Mouse (Mus musculus): Measurements from ENCODE around the gene Atrx. TPM values are rescaled to one million over a fixed set of nuclear protein-coding genes. Genes with fewer than 3 reads are reported as not detected.

Atrx gene
- total RNA-seq, 2 experiments from 2014 or later: 216 to 220 TPM

DNA sequence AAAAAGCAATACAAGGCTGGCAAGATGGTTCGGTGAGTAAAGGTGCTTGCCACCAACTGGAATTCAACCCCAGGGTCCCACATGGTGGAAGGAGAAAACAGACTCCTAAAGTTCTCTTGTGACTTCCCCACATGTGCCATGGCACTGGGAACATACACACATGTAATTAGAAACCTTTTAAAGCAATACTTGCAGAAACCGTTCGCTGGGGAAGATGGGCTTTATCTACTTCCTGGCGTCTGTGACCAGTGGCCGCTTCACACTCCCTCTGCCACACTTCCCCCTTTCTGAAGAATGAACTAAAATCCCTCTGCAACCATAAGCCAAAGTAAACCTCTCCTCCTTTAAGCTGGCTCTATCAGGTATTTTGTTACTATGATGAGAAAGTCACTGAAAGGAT lies 104.7 kb downstream of the Atrx start:
- no peak for DNase-seq (ENCODE audit: extremely low spot score in 1 of 2, low spot score in 2 of 2)
- intact Hi-C loops (cut with DNase I): no loop called here

- intact Hi-C loops (cut with DNase I): no loop called here
These were observed 134.3 kb downstream of the Atrx start for GRCm38 (mm10) chrX:105794806-105795403.

DNA sequence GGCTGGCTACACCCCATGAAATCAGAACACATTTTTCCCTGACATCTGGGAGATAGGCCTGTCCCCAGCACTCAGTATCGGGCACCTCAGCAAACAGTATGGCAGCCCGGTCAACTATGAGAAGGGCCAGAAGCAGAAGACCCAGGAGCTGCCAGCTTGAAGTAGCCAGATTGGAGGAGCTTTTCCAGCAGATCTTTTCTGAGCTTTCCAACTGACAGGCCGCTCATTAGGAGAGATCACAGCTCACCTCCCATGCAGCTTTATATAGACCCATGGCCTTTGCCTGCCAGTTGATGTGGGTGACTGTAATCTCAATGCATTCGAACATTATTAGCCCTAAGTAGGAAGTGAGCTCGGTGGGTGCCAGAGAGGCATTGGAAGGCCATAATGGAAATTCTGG lies 155.9 kb downstream of the Atrx start:
- no peak for DNase-seq (ENCODE audit: extremely low spot score in 1 of 2, low spot score in 2 of 2)
- intact Hi-C loops (cut with DNase I): no loop called here

More at GRCm38 (mm10) chrX:105794806-105795403, 134.3 kb downstream of the Atrx start:
- DNase-seq (ENCODE audit: extremely low spot score in 1 of 2, low spot score in 2 of 2): no peak

DNA sequence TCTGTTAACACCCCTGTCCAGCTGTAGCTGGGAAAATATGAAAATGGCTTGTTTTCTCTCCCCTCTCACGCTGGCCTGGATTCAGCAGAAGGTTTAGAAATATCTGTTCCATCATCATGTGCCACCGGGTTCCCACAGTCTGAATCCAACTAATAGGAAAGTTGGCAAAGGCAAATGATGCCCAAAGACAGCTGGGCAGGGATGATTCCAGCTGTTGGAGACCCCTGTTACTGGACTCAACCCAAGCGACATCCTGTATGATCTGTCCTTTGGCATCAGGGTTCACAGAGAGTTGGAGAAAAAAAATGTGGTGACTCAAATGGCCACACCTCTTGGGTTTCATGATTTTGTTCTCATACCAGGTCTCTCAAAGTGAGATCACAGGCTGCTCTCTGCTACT lies 161.3 kb downstream of the Atrx start:
- intact Hi-C loops (cut with DNase I): no loop called here
- DNase-seq (ENCODE audit: extremely low spot score in 1 of 2, low spot score in 2 of 2): no peak

- DNase-seq (ENCODE audit: extremely low spot score in 1 of 2, low spot score in 2 of 2): no peak
- intact Hi-C loops (cut with DNase I): no loop called here
These were observed 161.9 kb downstream of the Atrx start for GRCm38 (mm10) chrX:105767177-105767764.

- DNase-seq (ENCODE audit: extremely low spot score in 1 of 2, low spot score in 2 of 2): no peak
- intact Hi-C loops (cut with DNase I): no loop called here
These were observed 163.2 kb downstream of the Atrx start for GRCm38 (mm10) chrX:105766013-105766412.

GRCm38 (mm10) chrX:105765005-105765706 lies 164.0 kb downstream of the Atrx start:
- intact Hi-C loops (cut with DNase I): no loop called here
- peak in 1 of 2 experiments; percentile 17 for DNase-seq (ENCODE audit: extremely low spot score in 1 of 2, low spot score in 2 of 2)

GRCm38 (mm10) chrX:105764162-105765004 lies 164.8 kb downstream of the Atrx start, which contains the start of gene Fgf16:
Fgf16 (plus strand) TSS chrX:105764279.
- peak in 1 of 2 experiments; percentile 18 for DNase-seq (ENCODE audit: extremely low spot score in 1 of 2, low spot score in 2 of 2)
- intact Hi-C loops (cut with DNase I): no loop called here

DNA sequence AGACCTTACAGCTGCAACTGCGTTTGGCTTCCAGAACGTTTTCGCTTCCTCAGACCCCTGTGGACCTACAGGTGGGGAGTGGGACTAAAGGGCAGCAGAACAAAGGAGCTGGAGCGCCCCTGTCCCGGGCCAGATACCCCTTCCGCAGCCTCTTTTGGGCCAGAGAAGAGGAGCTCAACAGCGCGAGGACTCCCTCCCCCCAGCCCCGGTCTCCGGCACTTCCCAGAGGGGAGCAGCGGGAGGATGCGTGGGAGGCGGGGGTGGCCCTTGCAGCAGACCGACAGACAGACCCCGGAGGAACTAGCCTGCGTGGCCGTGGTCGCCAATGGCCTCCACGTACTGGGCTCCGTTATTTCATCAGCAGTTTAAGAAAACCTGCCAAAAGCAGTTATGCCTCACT lies 165.6 kb downstream of the Atrx start:
- intact Hi-C loops (cut with DNase I): no loop called here
- peak in 1 of 2 experiments; percentile 41 for DNase-seq (ENCODE audit: extremely low spot score in 1 of 2, low spot score in 2 of 2)

- DNase-seq (ENCODE audit: extremely low spot score in 1 of 2, low spot score in 2 of 2): peak in 1 of 2 experiments; percentile 39
- intact Hi-C loops (cut with DNase I): no loop called here
These were observed 166.2 kb downstream of the Atrx start for GRCm38 (mm10) chrX:105762847-105763527.

Other genes with a start within 250 kb of the Atrx start
- 1 to 10 TPM; 1.4 to 2.3 TPM for gene Fgf16, start 165.1 kb downstream of the Atrx start, total RNA-seq (2021)
- 10 to 100 TPM; 10.1 to 14.5 TPM for gene Magt1, start 82.5 kb upstream of the Atrx start, total RNA-seq (2021)
- 100 to 1,000 TPM; 354 to 375 TPM for gene Cox7b, start 86.3 kb upstream of the Atrx start, total RNA-seq (2021)
- gene Atp7a, start 97.9 kb upstream of the Atrx start, total RNA-seq (2021): 1 to 10 TPM; 7.7 to 8.1 TPM
- gene Tlr13, start 213.8 kb upstream of the Atrx start, total RNA-seq (2021): 1 to 10 TPM; 1.2 to 1.4 TPM